Mouse (Mus musculus) liver, postnatal 0 days (tissue): ENCODE measurements around the gene Tmem60. TPM values are rescaled to one million over a fixed set of nuclear protein-coding genes. Genes with fewer than 3 reads are reported as not detected.

Experiments
- ATAC-seq: fragments of 200-750 bp; cut with Nextera tagmentation; 2 replicates; pipeline ENCODE4 v1.8.0; 2017; ENCODE audit warnings: mild to moderate bottlenecking, moderate library complexity
- DNase-seq: peaks from one replicate; pipeline ENCODE4 v3.0.0-alpha.2; 2016
- H3K27ac ChIP-seq: fragments of 300-500 bp; sonication (generic); 2 replicates; pipeline ENCODE4 v1.5.1; 2014; ENCODE audit warnings: antibody characterized with exemption, moderate library complexity, mild to moderate bottlenecking, low read depth
- H3K27me3 ChIP-seq: fragments of 300-500 bp; sonication (generic); 2 replicates; pipeline ENCODE4 v1.6.1; 2014; ENCODE audit warnings: low read length, control low read depth, mixed read lengths; ENCODE audit not compliant: insufficient read depth
- H3K36me3 ChIP-seq: fragments of 300-500 bp; sonication (generic); replicated peaks from 2 replicates; pipeline ENCODE4 v1.6.1; 2014; ENCODE audit warnings: mild to moderate bottlenecking, control low read depth, low read length, moderate library complexity, mixed read lengths; ENCODE audit not compliant: insufficient read depth
- H3K4me1 ChIP-seq: fragments of 300-500 bp; sonication (generic); 2 replicates; pipeline ENCODE4 v1.6.1; 2014; ENCODE audit warnings: antibody characterized with exemption, mild to moderate bottlenecking, control low read depth; ENCODE audit not compliant: insufficient read depth
- H3K4me2 ChIP-seq: fragments of 300-500 bp; sonication (generic); 2 replicates; pipeline ENCODE4 v1.6.1; 2014; ENCODE audit warnings: low read depth, mild to moderate bottlenecking, low read length, moderate library complexity, mixed read lengths
- H3K4me3 ChIP-seq: fragments of 300-500 bp; sonication (generic); 2 replicates; pipeline ENCODE4 v1.5.1; 2014; ENCODE audit warnings: low read depth, low read length
- H3K9ac ChIP-seq: fragments of 300-500 bp; sonication (generic); replicated peaks from 2 replicates; pipeline ENCODE4 v1.6.1; 2014; ENCODE audit warnings: mild to moderate bottlenecking, moderate library complexity
- H3K9me3 ChIP-seq: fragments of 300-500 bp; sonication (generic); 2 replicates; pipeline ENCODE4 v1.6.1; 2016; ENCODE audit warnings: mild to moderate bottlenecking, control low read depth, low read length, mixed read lengths
- CTCF ChIP-seq: sonication (generic); IDR thresholded peaks from 2 replicates; pipeline ENCODE4 v1.5.1; 2016; ENCODE audit warnings: antibody characterized with exemption, low read depth
- EP300 ChIP-seq: IDR thresholded peaks from 2 replicates; pipeline ENCODE4 v1.6.1; 2016; ENCODE audit warnings: antibody characterized with exemption, low read depth, mild to moderate bottlenecking
- WGBS: fragments of 180-500 bp; shearing (Covaris S2); extraction: QIAGEN DNeasy Blood & Tissue Kit; methylation state at CpG from one replicate; pipeline ENCODE4 v1.1.7; 2014; ENCODE audit not compliant: insufficient replicate concordance; 5-methylcytosine and 5-hydroxymethylcytosine counted together
- polyA plus RNA-seq: library from polyadenylated mRNA; unstranded; fragments of >200 nt; fragmentation: Nextera tagmentation; extraction: Ambion mirVana; gene quantifications from 2 replicates; pipeline ENCODE4 v1.2.1, GENCODE M21; 2015

Gene Tmem60
- polyA plus RNA-seq, 1 experiment from 2014 or later = 49.7 TPM

DNA sequence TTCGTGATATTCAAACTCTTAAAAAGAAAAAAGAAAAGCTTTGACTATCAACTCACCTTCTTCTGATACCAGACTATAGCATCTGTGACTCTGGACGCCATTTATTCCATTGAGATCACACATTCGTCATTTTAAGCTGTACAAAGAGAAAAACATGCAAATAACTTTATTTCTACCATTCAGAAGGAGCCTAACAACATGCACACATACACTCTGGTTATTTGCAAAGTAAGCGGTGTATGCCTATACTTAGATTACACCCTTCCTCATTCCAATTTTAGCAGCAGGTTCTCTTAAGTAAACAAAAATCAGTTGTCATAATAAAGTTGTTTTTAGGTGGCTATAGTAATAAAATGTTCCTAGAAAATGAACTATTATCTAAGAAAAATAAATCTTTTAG is 26.9 kb upstream of the Tmem60 start:
- 78% methylated on average over 4 of the region's 4 CpGs for WGBS
- TF ChIP-seq CTCF (no peak), EP300 (no peak)
- H3K4me2 ChIP-seq = no peak overlapping the region
- no peaks in the 10 kb centered on the region for H3K9me3 ChIP-seq
- DNase-seq = no peak
- no peaks in the 10 kb centered on the region for H3K36me3 ChIP-seq
- H3K4me1 ChIP-seq = no peaks in the 10 kb centered on the region
- H3K4me3 ChIP-seq = no peak overlapping the region
- ATAC-seq = no peak
- no peak overlapping the region for H3K27ac ChIP-seq
- no peaks in the 10 kb centered on the region for H3K27me3 ChIP-seq
- H3K9ac ChIP-seq = no peak overlapping the region

DNA sequence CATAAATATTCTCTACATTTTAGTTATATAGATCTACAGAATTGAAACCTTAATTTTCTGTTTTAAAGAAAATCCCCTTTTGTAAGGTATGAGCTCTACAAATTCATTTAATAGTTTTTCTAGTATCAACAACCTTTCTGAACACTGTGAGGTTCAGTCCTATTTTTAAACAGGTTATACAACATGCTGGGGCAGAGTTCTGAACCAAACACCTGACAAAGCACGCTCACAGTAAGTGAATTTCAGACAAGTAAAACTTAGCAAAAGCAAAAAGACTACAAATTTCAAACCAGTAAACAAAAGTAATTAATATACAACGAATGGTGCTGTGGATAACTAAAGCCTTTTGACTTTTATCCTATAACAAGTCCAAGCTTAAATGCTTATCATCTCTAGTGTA is 23.6 kb upstream of the Tmem60 start:
- Histone ChIP-seq H3K4me3 (no peak overlapping the region), H3K9me3 (no peaks in the 10 kb centered on the region), H3K9ac (no peak overlapping the region), H3K36me3 (no peaks in the 10 kb centered on the region), H3K27me3 (no peaks in the 10 kb centered on the region), H3K4me2 (no peak overlapping the region), H3K4me1 (no peaks in the 10 kb centered on the region), H3K27ac (no peak overlapping the region)
- TF ChIP-seq EP300 (no peak), CTCF (no peak)
- WGBS = 75% methylated on average over 2 of the region's 2 CpGs
- ATAC-seq = no peak
- DNase-seq = no peak

DNA sequence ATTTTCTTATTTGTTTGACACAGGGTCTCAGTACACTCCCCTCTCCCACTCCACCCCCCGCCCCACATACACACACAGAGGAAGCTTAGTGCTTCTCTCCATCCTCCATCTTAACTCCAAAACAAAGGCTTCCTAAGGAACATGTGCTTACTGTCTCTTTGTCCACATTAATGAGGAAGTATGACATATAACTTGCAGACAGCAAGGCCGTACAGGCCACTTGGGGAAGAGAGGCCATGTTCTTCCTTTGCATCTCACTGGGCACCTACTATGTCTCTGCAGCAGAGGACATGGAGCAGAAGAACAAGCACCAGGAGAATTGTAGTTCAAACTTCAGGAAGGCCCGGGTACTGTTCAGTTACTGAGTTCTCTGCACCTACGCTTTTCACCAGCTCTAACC is 21.4 kb upstream of the Tmem60 start:
- H3K36me3 ChIP-seq = no peaks in the 10 kb centered on the region
- 87% methylated on average over 4 of the region's 4 CpGs for WGBS
- H3K4me3 ChIP-seq = no peak overlapping the region
- no peak overlapping the region for H3K27ac ChIP-seq
- H3K4me1 ChIP-seq = peaks cover 13% of the 10 kb centered on the region
- TF ChIP-seq CTCF (no peak), EP300 (no peak)
- DNase-seq (no peak), ATAC-seq (no peak)
- H3K4me2 ChIP-seq = no peak overlapping the region
- no peak overlapping the region for H3K9ac ChIP-seq
- no peaks in the 10 kb centered on the region for H3K27me3 ChIP-seq
- H3K9me3 ChIP-seq = no peaks in the 10 kb centered on the region

DNA sequence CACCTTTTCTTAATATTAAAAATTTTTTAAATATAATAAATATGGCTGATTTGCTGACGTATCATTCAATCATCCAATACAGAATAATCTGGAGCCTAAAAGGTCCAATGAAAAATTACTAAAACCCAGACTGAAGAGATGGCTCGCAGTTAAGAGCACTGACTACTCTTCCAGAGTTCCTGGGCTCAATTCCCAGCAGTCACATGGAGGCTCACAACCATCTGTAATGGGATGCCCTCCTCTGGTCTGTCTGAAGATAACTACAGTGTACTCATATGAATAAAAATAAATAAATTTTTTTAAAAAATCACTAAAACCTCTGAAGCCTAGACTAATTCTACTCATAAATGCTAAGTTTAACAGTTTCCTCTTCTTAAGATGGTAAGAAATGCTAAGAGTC is 20.1 kb upstream of the Tmem60 start:
- no peak overlapping the region for H3K9ac ChIP-seq
- WGBS = 88% methylated on average over 2 of the region's 2 CpGs
- peaks cover 13% of the 10 kb centered on the region for H3K4me1 ChIP-seq
- no peak overlapping the region for H3K4me3 ChIP-seq
- H3K36me3 ChIP-seq = no peaks in the 10 kb centered on the region
- no peaks in the 10 kb centered on the region for H3K27me3 ChIP-seq
- ATAC-seq (no peak), DNase-seq (no peak)
- H3K9me3 ChIP-seq = no peaks in the 10 kb centered on the region
- TF ChIP-seq CTCF (no peak), EP300 (no peak)
- no peak overlapping the region for H3K27ac ChIP-seq
- H3K4me2 ChIP-seq = no peak overlapping the region

DNA sequence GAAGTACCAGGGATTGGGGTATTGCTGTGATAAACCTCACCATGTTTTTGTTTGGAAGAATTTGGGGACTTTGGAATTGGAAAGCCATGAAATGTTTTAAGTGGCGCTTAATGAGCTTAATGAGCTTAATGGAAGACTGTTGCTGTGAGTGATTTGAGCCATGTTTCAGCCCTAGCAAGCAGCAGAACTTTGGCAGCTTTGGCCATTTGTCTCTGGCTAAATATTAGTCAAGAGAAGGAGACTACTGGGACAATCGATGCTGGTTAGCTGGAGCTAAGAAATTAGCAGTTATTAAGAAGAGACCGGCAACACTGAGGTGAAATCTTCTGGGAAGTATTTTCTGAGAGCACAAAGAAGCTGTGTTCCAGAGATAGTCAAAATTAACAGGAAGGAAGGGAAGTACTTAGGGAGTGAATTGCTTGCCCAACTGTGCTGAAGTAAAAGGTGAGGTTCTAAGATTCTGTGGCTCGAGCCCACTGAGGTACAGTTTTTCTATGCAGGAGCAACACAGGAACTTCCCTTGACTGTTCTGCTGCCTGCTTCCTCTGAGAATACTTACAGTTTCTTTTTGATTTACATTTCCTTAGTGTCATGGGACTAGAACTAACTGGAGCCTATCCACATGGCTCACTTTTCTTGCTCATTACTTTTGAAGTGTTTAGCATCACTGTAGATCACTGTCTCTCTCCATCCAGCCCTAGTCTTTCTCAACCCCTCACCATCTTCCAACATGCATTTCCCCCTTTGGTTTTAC is 17.6 kb upstream of the Tmem60 start:
- Histone ChIP-seq H3K9me3 (no peaks in the 10 kb centered on the region), H3K4me3 (no peak overlapping the region), H3K4me1 (peaks cover 13% of the 10 kb centered on the region), H3K27ac (peak overlapping the region; percentile 51; the same call in 1 of the 2 replicates), H3K36me3 (no peaks in the 10 kb centered on the region), H3K9ac (no peak overlapping the region), H3K27me3 (no peaks in the 10 kb centered on the region), H3K4me2 (0 out of 2 replicates have a peak overlapping the region, but pooled peaks have one; percentile 9)
- no peak for DNase-seq
- WGBS = 42% methylated on average over 4 of the region's 4 CpGs
- no peak for TF ChIP-seq CTCF
- no peak for TF ChIP-seq EP300
- ATAC-seq = no peak

DNA sequence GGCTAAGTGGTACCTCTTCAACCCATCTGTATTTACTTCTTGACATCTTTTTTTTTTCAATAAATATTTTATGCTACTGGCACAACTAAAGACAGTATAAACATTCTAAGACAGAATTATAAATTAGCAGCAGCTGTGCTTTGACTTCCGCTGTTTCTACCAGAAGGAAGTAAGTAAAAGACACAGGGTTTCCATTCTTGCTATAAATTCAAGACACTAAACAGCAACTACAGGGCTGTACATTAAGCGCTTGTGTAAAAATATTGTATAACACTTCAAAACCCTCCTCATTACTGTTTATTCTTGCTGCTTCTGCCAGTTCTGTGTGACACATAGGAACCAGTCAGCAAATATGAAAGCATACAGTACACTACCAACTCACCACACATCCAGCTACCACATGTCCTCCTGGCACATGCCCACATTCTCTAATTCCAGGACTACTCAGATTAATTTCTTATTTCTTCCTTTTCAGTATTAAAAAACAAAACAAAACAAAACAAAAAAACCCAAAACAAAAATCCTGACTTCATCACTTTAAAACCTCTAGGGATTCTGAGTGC is 16.7 kb upstream of the Tmem60 start:
- WGBS = 75% methylated on average over 2 of the region's 2 CpGs
- H3K27me3 ChIP-seq = no peaks in the 10 kb centered on the region
- H3K9ac ChIP-seq = no peak overlapping the region
- no peak for DNase-seq
- H3K4me2 ChIP-seq = no peak overlapping the region
- no peaks in the 10 kb centered on the region for H3K9me3 ChIP-seq
- H3K27ac ChIP-seq = no peak overlapping the region
- ATAC-seq = no peak
- H3K36me3 ChIP-seq = no peaks in the 10 kb centered on the region
- TF ChIP-seq CTCF (no peak), EP300 (no peak)
- H3K4me3 ChIP-seq = no peak overlapping the region
- H3K4me1 ChIP-seq = peaks cover 13% of the 10 kb centered on the region
